Mouse (Mus musculus) liver, adult 10 weeks (tissue): ENCODE results near the gene Krtap26-1. TPM values are rescaled to one million over a fixed set of nuclear protein-coding genes. Genes with fewer than 3 reads are reported as not detected.

Source experiments
- polyA plus RNA-seq: library from polyadenylated mRNA; stranded (reverse); fragments of 350-450 nt; fragmentation: Illumina TruSeq; extraction: RNeasy Lipid Tissue Mini Kit (QIAGEN cat#74804); gene quantifications from one replicate; pipeline ENCODE4 v1.2.3, GENCODE M21; 2014; ENCODE audit warnings: low read depth, low replicate concordance

Krtap26-1 gene
- polyA plus RNA-seq = not detected

GRCm38 (mm10) chr16:88647358-88647846 is at the start of gene Krtap26-1:
Gene Krtap26-1 (minus strand): TSS chr16:88647796.

GRCm38 (mm10) chr16:88671571-88671970 is 24.0 kb upstream of the Krtap26-1 start, which contains the start of gene Krtap27-1:
Gene Krtap27-1 (minus strand): TSS chr16:88671671.

GRCm38 (mm10) chr16:88627566-88627965 is 20.0 kb downstream of the Krtap26-1 start, which contains the start of gene 2310079G19Rik:
Gene 2310079G19Rik (minus strand): TSS chr16:88627666.

GRCm38 (mm10) chr16:88611922-88612321 is 35.7 kb downstream of the Krtap26-1 start, which contains the start of gene Krtap24-1:
Gene Krtap24-1 (minus strand): TSS chr16:88612279.

Other genes starting within 250 kb of the Krtap26-1 start
- gene Cldn17, start 140.8 kb downstream of the Krtap26-1 start, polyA plus RNA-seq = not detected
- gene Cldn8, start 84.6 kb downstream of the Krtap26-1 start, polyA plus RNA-seq = 1.4 TPM
- gene Krtap24-1, start 35.5 kb downstream of the Krtap26-1 start, polyA plus RNA-seq = not detected
- gene 2310079G19Rik, start 20.1 kb downstream of the Krtap26-1 start, polyA plus RNA-seq = not detected
- gene Krtap27-1, start 23.9 kb upstream of the Krtap26-1 start, polyA plus RNA-seq = not detected
- not detected for gene 2310061N02Rik, start 60.2 kb upstream of the Krtap26-1 start, polyA plus RNA-seq
- gene Krtap13-1, start 81.1 kb upstream of the Krtap26-1 start, polyA plus RNA-seq = not detected
- not detected for gene Krtap13, start 103.8 kb upstream of the Krtap26-1 start, polyA plus RNA-seq
- not detected for gene 2310034C09Rik, start 111.1 kb upstream of the Krtap26-1 start, polyA plus RNA-seq
- gene 2310057N15Rik, start 126.4 kb upstream of the Krtap26-1 start, polyA plus RNA-seq = not detected
- not detected for gene Gm5965, start 130.1 kb upstream of the Krtap26-1 start, polyA plus RNA-seq
- not detected for gene Gm20741, start 164.4 kb upstream of the Krtap26-1 start, polyA plus RNA-seq
- not detected for gene Krtap15, start 172.4 kb upstream of the Krtap26-1 start, polyA plus RNA-seq
- gene Krtap14, start 178.3 kb upstream of the Krtap26-1 start, polyA plus RNA-seq = not detected
- gene Krtap19-1, start 221.6 kb upstream of the Krtap26-1 start, polyA plus RNA-seq = not detected
- not detected for gene Krtap19-2, start 226.5 kb upstream of the Krtap26-1 start, polyA plus RNA-seq
- gene Krtap19-3, start 230.2 kb upstream of the Krtap26-1 start, polyA plus RNA-seq = not detected
- gene Krtap19-4, start 237.3 kb upstream of the Krtap26-1 start, polyA plus RNA-seq = not detected
- not detected for gene Krtap19-5, start 248.7 kb upstream of the Krtap26-1 start, polyA plus RNA-seq